Mouse (Mus musculus) midbrain, postnatal 0 days (tissue): ENCODE measurements around the gene Tpra1. TPM values are rescaled to one million over a fixed set of nuclear protein-coding genes. Genes with fewer than 3 reads are reported as not detected.

Experiments used
- ATAC-seq: fragments of 200-750 bp; cut with Nextera tagmentation; 2 replicates; pipeline ENCODE4 v1.8.0; 2017; ENCODE audit warnings: moderate number of reproducible peaks, mild to moderate bottlenecking, moderate TSS enrichment, moderate library complexity; ENCODE audit not compliant: low FRiP score
- DNase-seq: peaks from one replicate; pipeline ENCODE4 v3.0.0-alpha.2; 2015; ENCODE audit warnings: low spot score
- H3K27ac ChIP-seq: fragments of 300-500 bp; sonication (generic); 2 replicates; pipeline ENCODE4 v1.5.1; 2014; ENCODE audit warnings: low read depth, mild to moderate bottlenecking, low read length, mixed read lengths
- H3K27me3 ChIP-seq: fragments of 300-500 bp; sonication (generic); 2 replicates; pipeline ENCODE4 v1.6.1; 2014; ENCODE audit warnings: low read length, control low read depth, mixed read lengths; ENCODE audit not compliant: insufficient read depth
- H3K36me3 ChIP-seq: fragments of 300-500 bp; sonication (generic); 2 replicates; pipeline ENCODE4 v1.6.1; 2014; ENCODE audit warnings: low read length, control low read depth, mixed read lengths; ENCODE audit not compliant: insufficient read depth
- H3K4me1 ChIP-seq: fragments of 300-500 bp; sonication (generic); 2 replicates; pipeline ENCODE4 v1.6.1; 2014; ENCODE audit warnings: mild to moderate bottlenecking, control low read depth, antibody characterized with exemption, low read length, mixed read lengths; ENCODE audit not compliant: insufficient read depth
- H3K4me2 ChIP-seq: fragments of 300-500 bp; sonication (generic); 2 replicates; pipeline ENCODE4 v1.6.1; 2014; ENCODE audit warnings: low read depth, mild to moderate bottlenecking, low read length, mixed read lengths; ENCODE audit not compliant: poor library complexity, severe bottlenecking
- H3K4me3 ChIP-seq: fragments of 300-500 bp; sonication (generic); 2 replicates; pipeline ENCODE4 v1.5.1; 2014; ENCODE audit warnings: low read depth, mild to moderate bottlenecking, low read length, moderate library complexity
- H3K9ac ChIP-seq: fragments of 300-500 bp; sonication (generic); replicated peaks from 2 replicates; pipeline ENCODE4 v1.6.1; 2014; ENCODE audit warnings: mild to moderate bottlenecking, low read length, moderate library complexity, mixed read lengths; ENCODE audit not compliant: poor library complexity, severe bottlenecking
- H3K9me3 ChIP-seq: fragments of 300-500 bp; sonication (generic); 2 replicates; pipeline ENCODE4 v1.6.1; 2016; ENCODE audit warnings: low read length, control low read depth
- CTCF ChIP-seq: IDR thresholded peaks from 2 replicates; pipeline ENCODE4 v1.5.1; 2016; ENCODE audit warnings: antibody characterized with exemption, mild to moderate bottlenecking
- WGBS: fragments of 180-500 bp; shearing (Covaris S2); extraction: QIAGEN DNeasy Blood & Tissue Kit; methylation state at CpG from one replicate; pipeline ENCODE4 v1.1.7; 2014; 5-methylcytosine and 5-hydroxymethylcytosine counted together
- polyA plus RNA-seq: library from polyadenylated mRNA; unstranded; fragments of >200 nt; fragmentation: Nextera tagmentation; extraction: Ambion mirVana; gene quantifications from 2 replicates; pipeline ENCODE4 v1.2.1, GENCODE M21; 2015
- total RNA-seq: library from RNA; depleted of rRNA; stranded (reverse); fragments of >200 nt; gene quantifications from 2 replicates; pipeline ENCODE4 v1.2.3, GENCODE M21; 2014

The Tpra1 gene
- total and polyA plus RNA-seq, 2 experiments from 2014 or later = 52.7 to 69.7 TPM

DNA sequence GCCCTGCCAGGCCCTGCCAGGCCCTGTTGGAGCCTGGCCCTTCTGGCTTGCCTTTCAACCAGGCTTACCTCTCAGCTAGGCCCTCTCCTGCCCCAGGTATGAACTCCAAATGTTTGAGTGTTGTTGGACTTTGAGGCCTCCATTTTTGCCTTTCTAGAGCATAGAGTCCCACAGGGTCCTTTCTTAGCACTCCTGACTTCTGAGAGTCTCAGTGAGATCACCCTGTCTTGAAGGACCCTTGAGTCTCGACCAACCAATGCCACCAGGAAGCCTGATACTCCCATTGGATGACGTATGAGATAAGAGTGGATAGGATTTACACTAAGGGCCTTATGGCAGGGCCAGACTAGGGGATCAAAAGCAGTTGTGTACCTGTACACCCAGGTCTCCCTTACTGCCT lies 29.4 kb downstream of the Tpra1 start:
- Histone ChIP-seq H3K4me3 (no peak overlapping the region), H3K27me3 (0 out of 2 replicates have a peak, but pooled peaks cover 3% of the 10 kb centered on the region), H3K9me3 (no peaks in the 10 kb centered on the region), H3K4me1 (0 out of 2 replicates have a peak, but pooled peaks cover 9% of the 10 kb centered on the region), H3K36me3 (no peaks in the 10 kb centered on the region), H3K9ac (no peak overlapping the region), H3K4me2 (no peak overlapping the region), H3K27ac (no peak overlapping the region)
- DNase-seq (no peak), ATAC-seq (no peak)
- WGBS = 89% methylated on average over 2 of the region's 2 CpGs
- no peak for TF ChIP-seq CTCF

DNA sequence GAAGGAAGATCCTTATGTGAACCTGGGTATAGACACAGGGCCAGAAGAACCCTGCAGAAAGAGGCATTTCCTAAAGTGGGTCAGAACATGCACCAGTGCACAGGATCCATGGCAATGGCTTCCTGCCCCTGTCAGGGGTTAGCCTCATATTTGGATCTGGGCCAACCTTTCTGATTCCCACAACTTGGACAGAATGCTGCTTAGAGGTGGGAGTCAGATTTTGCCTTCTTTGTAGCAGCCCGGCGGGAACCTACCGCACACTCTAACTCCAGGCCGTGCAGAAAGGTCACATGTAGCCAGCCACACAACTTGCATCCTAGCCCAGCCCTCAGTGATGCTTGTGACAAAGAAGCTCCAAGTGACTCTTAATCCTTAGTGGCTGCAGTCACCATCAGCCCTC lies 32.1 kb downstream of the Tpra1 start:
- Histone ChIP-seq H3K9me3 (no peaks in the 10 kb centered on the region), H3K27ac (no peak overlapping the region), H3K9ac (no peak overlapping the region), H3K4me2 (no peak overlapping the region), H3K36me3 (no peaks in the 10 kb centered on the region), H3K4me1 (peaks cover 19% of the 10 kb centered on the region; the same call in 1 of the 2 replicates), H3K27me3 (0 out of 2 replicates have a peak, but pooled peaks cover 3% of the 10 kb centered on the region), H3K4me3 (no peak overlapping the region)
- no peak for TF ChIP-seq CTCF
- whole genome bisulfite sequencing = 35% methylated on average over 4 of the region's 4 CpGs
- ATAC-seq (no peak), DNase-seq (no peak)

DNA sequence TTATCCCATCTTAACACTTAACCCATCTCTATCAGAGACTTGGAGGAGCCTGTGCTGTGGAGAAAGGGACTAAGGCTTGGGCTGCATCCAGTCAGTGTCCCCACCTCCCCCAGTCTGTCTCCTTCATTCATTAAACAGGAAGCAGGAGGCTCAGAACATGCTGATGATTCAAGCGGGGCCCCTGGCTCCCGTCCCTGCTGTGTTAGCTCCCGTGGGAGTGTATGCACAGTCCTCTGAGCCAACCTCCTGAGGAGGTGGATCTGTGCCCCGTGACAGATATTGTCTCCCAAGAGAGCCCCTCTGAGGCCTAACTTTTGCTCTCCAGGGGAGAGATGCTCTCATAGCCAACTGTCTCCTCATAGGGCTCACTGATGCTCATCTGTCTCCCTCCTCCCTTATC lies 32.8 kb downstream of the Tpra1 start:
- ATAC-seq = no peak
- Histone ChIP-seq H3K27me3 (0 out of 2 replicates have a peak, but pooled peaks cover 3% of the 10 kb centered on the region), H3K36me3 (no peaks in the 10 kb centered on the region), H3K4me3 (no peak overlapping the region), H3K4me1 (peaks cover 19% of the 10 kb centered on the region; the same call in 1 of the 2 replicates), H3K4me2 (no peak overlapping the region), H3K27ac (no peak overlapping the region), H3K9me3 (no peaks in the 10 kb centered on the region), H3K9ac (no peak overlapping the region)
- TF ChIP-seq CTCF = no peak
- 23% methylated on average over 4 of the region's 4 CpGs for WGBS
- no peak for DNase-seq

DNA sequence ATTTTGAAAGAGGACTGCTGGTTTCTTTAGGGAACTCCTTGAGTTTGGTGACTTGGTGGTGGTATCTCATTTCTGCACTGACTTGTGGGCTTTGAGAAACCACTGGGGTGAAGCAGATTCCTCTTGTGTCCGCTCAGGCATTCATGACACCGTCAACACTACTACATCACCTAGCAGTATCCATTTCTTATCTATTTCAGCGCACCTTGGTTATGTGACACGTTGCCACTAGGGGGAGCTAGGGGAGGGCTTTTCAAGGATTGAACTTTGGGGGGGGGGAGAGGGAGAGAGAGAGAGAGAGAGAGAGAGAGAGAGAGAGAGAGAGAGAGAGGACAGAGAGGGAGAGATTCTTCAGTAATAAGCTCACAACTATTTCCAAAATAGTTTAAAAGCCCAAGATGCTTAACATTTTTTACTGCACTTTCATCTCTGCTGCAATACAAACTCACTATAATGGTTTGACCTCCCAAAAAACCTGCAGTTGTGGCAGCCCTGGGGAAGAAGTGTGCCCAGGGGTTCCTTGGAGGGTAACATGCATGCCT lies 33.8 kb downstream of the Tpra1 start:
- WGBS = 8% methylated on average over 4 of the region's 4 CpGs
- Histone ChIP-seq H3K36me3 (no peaks in the 10 kb centered on the region), H3K4me1 (peaks cover 20% of the 10 kb centered on the region; the same call in 1 of the 2 replicates), H3K9ac (no peak overlapping the region), H3K4me3 (no peak overlapping the region), H3K27me3 (0 out of 2 replicates have a peak, but pooled peaks cover 3% of the 10 kb centered on the region), H3K27ac (no peak overlapping the region), H3K9me3 (no peaks in the 10 kb centered on the region), H3K4me2 (no peak overlapping the region)
- DNase-seq = peak; percentile 84
- no peak for ATAC-seq
- peak; percentile 84 for TF ChIP-seq CTCF

DNA sequence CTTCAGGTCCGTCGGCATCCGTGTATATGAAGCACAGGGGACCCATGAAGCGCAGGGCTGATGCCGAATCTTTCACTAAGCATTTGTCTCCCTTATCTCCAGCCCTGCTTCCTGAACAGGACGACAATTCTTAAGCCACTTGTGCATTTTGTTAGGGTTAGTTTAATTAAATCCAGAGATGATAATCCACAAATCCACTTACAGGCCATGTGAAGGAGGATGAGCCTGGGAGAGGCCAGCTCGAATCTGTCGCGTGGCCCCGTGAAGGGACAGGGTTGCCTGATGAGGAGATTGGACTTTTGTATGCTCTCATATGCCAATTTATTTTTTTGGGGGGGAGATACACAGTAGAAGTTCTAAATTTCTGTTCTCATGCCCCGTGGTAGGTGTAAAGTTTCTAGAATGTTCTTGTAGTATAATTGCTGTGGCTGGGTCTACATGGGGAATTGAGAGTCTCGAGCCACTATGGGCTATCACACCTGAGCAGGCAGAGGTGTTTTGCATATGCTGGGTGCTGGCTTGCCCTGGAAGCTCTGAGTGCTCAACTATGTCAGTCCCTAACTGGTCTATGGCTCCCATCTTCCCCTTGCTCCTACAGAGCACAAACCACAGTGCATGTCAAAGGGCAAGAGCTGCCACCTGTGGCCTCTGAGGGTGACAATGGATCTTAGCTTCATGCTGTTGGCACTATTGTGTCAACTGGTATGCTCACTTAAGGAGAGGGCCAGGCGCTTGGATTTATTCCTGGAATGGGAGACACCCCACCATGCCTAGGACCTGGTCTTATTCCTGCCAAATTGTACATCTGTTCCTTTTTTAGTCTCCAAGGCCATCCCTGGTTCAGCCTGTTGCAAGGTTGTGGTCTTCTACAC lies 34.5 kb downstream of the Tpra1 start:
- Histone ChIP-seq H3K27ac (no peak overlapping the region; the same call in 1 of the 2 replicates), H3K9ac (no peak overlapping the region), H3K4me2 (no peak overlapping the region), H3K4me3 (no peak overlapping the region), H3K27me3 (0 out of 2 replicates have a peak, but pooled peaks cover 3% of the 10 kb centered on the region), H3K36me3 (no peaks in the 10 kb centered on the region), H3K4me1 (peaks cover 27% of the 10 kb centered on the region; the same call in 1 of the 2 replicates), H3K9me3 (no peaks in the 10 kb centered on the region)
- ATAC-seq = no peak
- WGBS = 40% methylated on average over 13 of the region's 13 CpGs
- no peak for TF ChIP-seq CTCF
- no peak for DNase-seq

DNA sequence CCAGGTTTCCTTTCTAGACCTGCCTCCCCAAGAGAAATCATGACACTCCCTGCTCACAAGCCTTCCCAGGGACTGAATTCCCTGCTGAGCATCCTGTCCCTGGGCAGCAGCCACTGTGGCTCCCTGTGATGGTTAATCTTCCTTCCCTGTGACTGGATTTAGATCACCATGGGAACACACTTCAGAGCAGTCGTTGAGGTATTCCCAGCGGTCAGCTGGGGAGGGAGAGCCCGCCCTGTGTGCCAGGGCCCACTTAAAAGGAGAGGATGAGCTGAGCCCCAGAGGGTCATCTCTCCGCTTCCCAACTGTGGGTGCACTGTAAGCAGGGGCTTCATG lies 35.1 kb downstream of the Tpra1 start:
- no peak for TF ChIP-seq CTCF
- Histone ChIP-seq H3K27me3 (0 out of 2 replicates have a peak, but pooled peaks cover 3% of the 10 kb centered on the region), H3K4me2 (no peak overlapping the region), H3K9me3 (no peaks in the 10 kb centered on the region), H3K27ac (no peak overlapping the region; the same call in 1 of the 2 replicates), H3K4me1 (peaks cover 32% of the 10 kb centered on the region; the same call in 1 of the 2 replicates), H3K36me3 (no peaks in the 10 kb centered on the region), H3K4me3 (no peak overlapping the region), H3K9ac (no peak overlapping the region)
- 26% methylated on average over 4 of the region's 4 CpGs for WGBS
- no peak for ATAC-seq
- no peak for DNase-seq
